ENCODE assay signal across 8 mouse cellular contexts in the genomic region with DNA sequence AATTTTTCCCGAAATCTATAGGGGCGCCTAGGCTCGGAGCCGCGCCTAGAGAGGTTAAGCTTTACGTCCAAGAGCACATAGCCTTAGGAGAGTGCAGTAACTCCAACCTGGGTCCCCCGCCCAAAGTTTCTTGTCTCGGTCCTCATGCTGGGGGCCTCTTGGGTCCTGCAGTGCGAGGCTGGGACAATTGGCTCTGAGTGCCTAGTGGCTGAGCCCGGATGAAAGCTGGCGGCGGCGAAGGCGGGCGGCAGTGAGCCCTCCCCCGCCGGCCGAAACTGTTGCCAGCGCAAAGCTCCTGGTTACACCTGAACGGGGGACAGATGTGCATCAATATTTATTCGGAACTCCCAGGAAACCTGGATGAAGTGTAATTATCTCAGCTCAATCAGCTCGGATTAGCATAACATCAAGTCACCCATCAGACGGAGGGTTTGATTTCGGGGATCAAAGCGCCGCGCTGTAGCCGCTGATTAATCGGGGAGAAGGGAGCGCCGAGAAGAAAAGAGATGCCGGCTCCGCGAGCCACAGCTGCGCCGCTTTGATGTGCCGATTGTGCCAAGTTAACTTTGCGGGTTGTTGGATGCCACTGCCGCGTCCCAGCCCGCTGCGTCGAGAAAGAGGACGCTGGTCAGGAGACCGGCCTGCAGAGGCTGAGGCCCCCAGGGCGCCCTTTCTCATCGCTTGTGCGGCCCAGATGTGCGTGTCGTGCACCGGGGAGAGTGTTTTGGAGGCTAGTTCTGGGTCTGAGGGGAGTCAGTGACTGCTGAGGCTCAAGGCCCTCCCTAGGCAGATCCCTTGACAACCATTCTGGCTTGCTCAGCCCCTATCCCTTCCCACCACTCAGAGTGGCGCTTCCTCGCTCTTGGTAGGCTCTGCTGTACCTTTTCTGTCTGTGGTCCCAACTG.
A peak's percentile ranks its signal among the peaks of the same experiment; 100 is the strongest.
DNase-seq lines count a peak whose midpoint lies in the region; ATAC-seq lines count a peak whose summit lies in the region.

No protein-coding gene starts in this region.

- H3K27ac ChIP-seq in liver, embryonic 11.5 days (ENCODE audit: low read depth, low read length) = no peak overlapping the region
- peak overlapping the region; percentile 65 for H3K27ac ChIP-seq in embryonic facial prominence, embryonic 10.5 days (replicated peaks)
- no peak overlapping the region for H3K27ac ChIP-seq in hindbrain, embryonic 16.5 days (ENCODE audit: low read depth, low read length)
- no peak overlapping the region for H3K27ac ChIP-seq in neural tube, embryonic 11.5 days (ENCODE audit: low read depth, low read length)

- H3K4me1 ChIP-seq in liver, embryonic 11.5 days (replicated peaks; ENCODE audit: control insufficient read depth, insufficient read depth, low read length) = no peaks in the 10 kb centered on the region
- peaks cover 34% of the 10 kb centered on the region for H3K4me1 ChIP-seq in embryonic facial prominence, embryonic 10.5 days
- peaks cover 15% of the 10 kb centered on the region for H3K4me1 ChIP-seq in hindbrain, embryonic 16.5 days (ENCODE audit: control insufficient read depth, insufficient read depth, low read depth, low read length)
- H3K4me1 ChIP-seq in neural tube, embryonic 11.5 days (ENCODE audit: control insufficient read depth, insufficient read depth, low read length) = peaks cover 5% of the 10 kb centered on the region

- no peak overlapping the region for H3K9ac ChIP-seq in liver, embryonic 11.5 days (ENCODE audit: low read depth, low read length)
- H3K9ac ChIP-seq in hindbrain, embryonic 16.5 days (ENCODE audit: low read depth, low read length) = peak overlapping the region; percentile 29; the same call in 1 of the 2 replicates
- no peak overlapping the region for H3K9ac ChIP-seq in neural tube, embryonic 11.5 days (ENCODE audit: low read length)

- no peaks in the 10 kb centered on the region for H3K36me3 ChIP-seq in liver, embryonic 11.5 days (ENCODE audit: control insufficient read depth, insufficient read depth, low read length)
- H3K36me3 ChIP-seq in embryonic facial prominence, embryonic 10.5 days (replicated peaks) = no peaks in the 10 kb centered on the region
- no peaks in the 10 kb centered on the region for H3K36me3 ChIP-seq in hindbrain, embryonic 16.5 days (ENCODE audit: control insufficient read depth, insufficient read depth, low read length)
- no peaks in the 10 kb centered on the region for H3K36me3 ChIP-seq in neural tube, embryonic 11.5 days (ENCODE audit: control insufficient read depth, insufficient read depth, low read length)

- WGBS in liver, embryonic 11.5 days = 2% methylated on average over 53 of the region's 53 CpGs
- 1% methylated on average over 53 of the region's 53 CpGs for WGBS in embryonic facial prominence, embryonic 10.5 days
- 1% methylated on average over 50 of the region's 53 CpGs for WGBS in hindbrain, embryonic 16.5 days
- 1% methylated on average over 52 of the region's 53 CpGs for WGBS in neural tube, embryonic 11.5 days

- peaks cover 51% of the 10 kb centered on the region for H3K27me3 ChIP-seq in liver, embryonic 11.5 days (replicated peaks; ENCODE audit: control insufficient read depth, insufficient read depth, low read length)
- H3K27me3 ChIP-seq in embryonic facial prominence, embryonic 10.5 days (replicated peaks; ENCODE audit: low read depth, poor library complexity, severe bottlenecking) = peaks cover 86% of the 10 kb centered on the region
- H3K27me3 ChIP-seq in hindbrain, embryonic 16.5 days (replicated peaks; ENCODE audit: control insufficient read depth, insufficient read depth, low read length) = peaks cover 14% of the 10 kb centered on the region; the same call in 1 of the 2 replicates
- peaks cover 18% of the 10 kb centered on the region for H3K27me3 ChIP-seq in neural tube, embryonic 11.5 days (ENCODE audit: control insufficient read depth, insufficient read depth, low read length)

- no peaks in the 10 kb centered on the region for H3K9me3 ChIP-seq in liver, embryonic 11.5 days (ENCODE audit: control insufficient read depth, low read length)
- H3K9me3 ChIP-seq in embryonic facial prominence, embryonic 10.5 days = no peaks in the 10 kb centered on the region
- H3K9me3 ChIP-seq in hindbrain, embryonic 16.5 days (ENCODE audit: control insufficient read depth, low read length) = no peaks in the 10 kb centered on the region
- no peaks in the 10 kb centered on the region for H3K9me3 ChIP-seq in neural tube, embryonic 11.5 days (ENCODE audit: control insufficient read depth, low read length)

- DNase-seq in liver, embryonic 11.5 days (ENCODE audit: low spot score) = no peak
- DNase-seq in liver = no peak
- DNase-seq in embryonic facial prominence, embryonic 10.5 days (ENCODE audit: low spot score) = peak; percentile 74
- peak; percentile 68 for DNase-seq in neural tube, embryonic 11.5 days (ENCODE audit: low spot score)
- no peak for DNase-seq in gastrocnemius, postnatal 4 days (ENCODE audit: low spot score in 2 of 2)
- DNase-seq in layer of hippocampus, adult 8-10 months (ENCODE audit: low spot score in 2 of 2) = no peak
- DNase-seq in frontal cortex, postnatal 10 days (ENCODE audit: low spot score in 2 of 2) = no peak

- peak overlapping the region; percentile 14 for H3K4me3 ChIP-seq in liver, embryonic 11.5 days (ENCODE audit: low read depth, low read length)
- peak overlapping the region; percentile 47 for H3K4me3 ChIP-seq in embryonic facial prominence, embryonic 10.5 days
- peak overlapping the region; percentile 25 for H3K4me3 ChIP-seq in hindbrain, embryonic 16.5 days (ENCODE audit: low read length)
- peak overlapping the region; percentile 17 for H3K4me3 ChIP-seq in neural tube, embryonic 11.5 days (ENCODE audit: low read depth, low read length)

- no peak for ATAC-seq in liver, embryonic 11.5 days (replicated peaks; ENCODE audit: low FRiP score)
- peak; percentile 54 for ATAC-seq in hindbrain, embryonic 16.5 days
- ATAC-seq in neural tube, embryonic 11.5 days (ENCODE audit: insufficient read depth, low FRiP score, low TSS enrichment) = no peak

- H3K4me2 ChIP-seq in liver, embryonic 11.5 days = peak overlapping the region; percentile 52
- H3K4me2 ChIP-seq in hindbrain, embryonic 16.5 days (ENCODE audit: low read length) = peak overlapping the region; percentile 56
- peak overlapping the region; percentile 38 for H3K4me2 ChIP-seq in neural tube, embryonic 11.5 days (ENCODE audit: low read depth)

Comparison
In these comparisons a context has a peak if more than half of its experiments do, and no peak if none do; other contexts are left out.
1. DNase-seq: peak in embryonic facial prominence, embryonic 10.5 days (single experiment) and neural tube, embryonic 11.5 days (single experiment); none in liver, embryonic 11.5 days (single experiment), liver (single experiment), gastrocnemius, postnatal 4 days (0 of 2), layer of hippocampus, adult 8-10 months (0 of 2) and frontal cortex, postnatal 10 days (0 of 2).
2. Peak in every context shown above with its lines, with median percentiles within 50 percentile points of each other: H3K4me2 ChIP-seq and H3K4me3 ChIP-seq.